Mouse (Mus musculus): ENCODE results near the gene Larp1.

GRCm38 (mm10) chr11:57962382-57963285, 46.2 kb upstream of the Larp1 start:
- TF ChIP-seq MAFK (IDR thresholded peaks at IDR 0.05; ENCODE audit: insufficient read depth, low read depth, low read length) (peak; percentile 64; the same call in 1 of the 2 replicates), CHD2 (IDR thresholded peaks at IDR 0.05; ENCODE audit: low read depth, low read length) (no peak)
